Mouse (Mus musculus): ENCODE data around the gene Cd48.

The Cd48 gene

GRCm38 (mm10) chr1:171693918-171694317 is 12.1 kb downstream of the Cd48 start:
- no peak for DNase-seq (ENCODE audit: low spot score in 2 of 2)

- DNase-seq (ENCODE audit: low spot score in 2 of 2): peak in 1 of 2 experiments; percentile 10
Measured at GRCm38 (mm10) chr1:171698983-171699382, 17.2 kb downstream of the Cd48 start.

- peak in 1 of 2 experiments; percentile 14 for DNase-seq (ENCODE audit: low spot score in 2 of 2)
Measured at GRCm38 (mm10) chr1:171713736-171714135, 31.9 kb downstream of the Cd48 start.

- DNase-seq (ENCODE audit: low spot score in 2 of 2): no peak
Measured at GRCm38 (mm10) chr1:171715434-171715833, 33.6 kb downstream of the Cd48 start.

GRCm38 (mm10) chr1:171716232-171716631 is 34.4 kb downstream of the Cd48 start:
- no peak for DNase-seq (ENCODE audit: low spot score in 2 of 2)

GRCm38 (mm10) chr1:171731195-171731594 is 49.4 kb downstream of the Cd48 start:
- no peak for DNase-seq (ENCODE audit: low spot score in 2 of 2)

- DNase-seq (ENCODE audit: low spot score in 2 of 2): no peak
Measured at GRCm38 (mm10) chr1:171734898-171735297, 53.1 kb downstream of the Cd48 start.

- no peak for DNase-seq (ENCODE audit: low spot score in 2 of 2)
Measured at GRCm38 (mm10) chr1:171748127-171748969, 66.5 kb downstream of the Cd48 start.

Measured in frontal cortex, postnatal 25 days (tissue).